ENCODE assay signal across 28 mouse cellular contexts in the genomic region with DNA sequence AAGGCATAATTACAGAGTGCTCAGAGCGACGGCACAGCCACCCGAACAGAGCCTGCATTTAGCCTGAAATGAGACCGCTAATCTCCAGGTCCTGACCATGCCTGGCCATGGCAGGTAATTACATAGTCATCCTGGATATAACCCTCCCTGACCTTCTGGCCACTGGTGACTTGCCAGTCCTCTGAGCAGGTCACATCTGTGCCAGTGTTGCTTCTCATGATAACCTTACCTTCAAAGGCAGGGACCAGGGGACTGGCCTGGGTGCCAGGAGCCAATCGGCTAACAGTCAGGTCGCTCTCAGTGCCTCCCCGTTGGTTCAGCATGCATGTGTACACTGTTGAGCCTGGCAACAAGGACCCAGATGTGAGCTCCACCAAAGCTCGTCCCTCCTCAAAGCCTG. TPM values are rescaled to one million over a fixed set of nuclear protein-coding genes. Genes with fewer than 3 reads are reported as not detected.
DNase-seq lines count a peak whose midpoint lies in the region; ATAC-seq and TF ChIP-seq lines count a peak whose summit lies in the region.
"Had no signal": no experiment of that assay in that cellular context is flagged by ENCODE, and none has a peak within 500 bp of the region (broad histone marks: within the 10 kb centered on the region; RNA-seq: fewer than 3 reads in every experiment).

No protein-coding gene starts in this region.

- H3K4me3 ChIP-seq in heart, embryonic 11.5 days (ENCODE audit: low read depth, low read length), result no peak overlapping the region
- no peak overlapping the region for H3K4me3 ChIP-seq in heart, embryonic 16.5 days (ENCODE audit: low read length)
- no peak overlapping the region for H3K4me3 ChIP-seq in liver, adult 2 months (ENCODE audit: insufficient read depth, low read depth, low read length)
- no peak overlapping the region for H3K4me3 ChIP-seq in liver, embryonic 12.5 days
- H3K4me3 ChIP-seq in stomach, postnatal 0 days (ENCODE audit: low read depth, low read length), result no peak overlapping the region
- H3K4me3 ChIP-seq: gastrocnemius, adult 2 months; hindbrain, embryonic 15.5 days; kidney, embryonic 15.5 days; stomach, embryonic 15.5 days had no signal

- no peak for DNase-seq in heart, postnatal 36 days
- no peak for DNase-seq in heart, adult 9 months (ENCODE audit: low spot score in 2 of 2)
- peak; percentile 96 for DNase-seq in liver, adult 2 months (ENCODE audit: extremely low read depth, low read depth, low spot score)
- DNase-seq in stomach, postnatal 0 days (ENCODE audit: low spot score), result no peak
- DNase-seq in left cerebral cortex, postnatal 4 days, result no peak
- DNase-seq: adrenal gland, postnatal 25 days; B cell, adult 2 months; cerebellum, postnatal 14 days; gastrocnemius, adult 2 months; kidney, adult 18-20 months; kidney, postnatal 25 days; liver; lung, adult 18-20 months; lung, postnatal 36 days; right cerebral cortex, postnatal 25 days; thymus, postnatal 14 days had no signal

- peaks cover 25% of the 10 kb centered on the region for H3K4me1 ChIP-seq in heart, embryonic 11.5 days (ENCODE audit: control insufficient read depth, insufficient read depth, low read length)
- H3K4me1 ChIP-seq in heart, embryonic 16.5 days (ENCODE audit: control insufficient read depth, insufficient read depth, low read length), result peaks cover 21% of the 10 kb centered on the region
- H3K4me1 ChIP-seq in liver, adult 2 months (ENCODE audit: control insufficient read depth, insufficient read depth, low read length), result peaks cover 32% of the 10 kb centered on the region
- H3K4me1 ChIP-seq in liver, embryonic 12.5 days, result no peaks in the 10 kb centered on the region
- H3K4me1 ChIP-seq in stomach, postnatal 0 days (replicated peaks; ENCODE audit: control insufficient read depth, insufficient read depth), result no peaks in the 10 kb centered on the region
- H3K4me1 ChIP-seq: kidney, embryonic 15.5 days; stomach, embryonic 15.5 days had no signal

- no peaks in the 10 kb centered on the region; the same call in 1 of the 2 replicates for H3K27me3 ChIP-seq in heart, embryonic 11.5 days (ENCODE audit: control insufficient read depth, insufficient read depth, low read length)
- H3K27me3 ChIP-seq in heart, embryonic 16.5 days (ENCODE audit: control insufficient read depth, insufficient read depth, low read length), result no peaks in the 10 kb centered on the region
- no peaks in the 10 kb centered on the region for H3K27me3 ChIP-seq in liver, adult 2 months (ENCODE audit: control insufficient read depth, insufficient read depth, low read length)
- no peaks in the 10 kb centered on the region for H3K27me3 ChIP-seq in liver, embryonic 12.5 days (replicated peaks)
- no peaks in the 10 kb centered on the region for H3K27me3 ChIP-seq in stomach, postnatal 0 days (ENCODE audit: control insufficient read depth, insufficient read depth, low read length)
- H3K27me3 ChIP-seq: hindbrain, embryonic 15.5 days; kidney, embryonic 15.5 days; stomach, embryonic 15.5 days had no signal

- no peaks in the 10 kb centered on the region for H3K9me3 ChIP-seq in heart, embryonic 11.5 days (replicated peaks; ENCODE audit: control insufficient read depth, low read length)
- no peaks in the 10 kb centered on the region for H3K9me3 ChIP-seq in heart, embryonic 16.5 days (replicated peaks; ENCODE audit: control insufficient read depth, low read length)
- no peaks in the 10 kb centered on the region for H3K9me3 ChIP-seq in liver, embryonic 12.5 days (replicated peaks)
- no peaks in the 10 kb centered on the region for H3K9me3 ChIP-seq in stomach, postnatal 0 days (ENCODE audit: control insufficient read depth, low read length)
- H3K9me3 ChIP-seq: hindbrain, embryonic 15.5 days; kidney, embryonic 15.5 days; stomach, embryonic 15.5 days had no signal

- no peak overlapping the region for H3K9ac ChIP-seq in heart, embryonic 11.5 days (ENCODE audit: low read depth, low read length)
- no peak overlapping the region for H3K9ac ChIP-seq in heart, embryonic 16.5 days (ENCODE audit: low read length)
- H3K9ac ChIP-seq in liver, adult 2 months (ENCODE audit: low read depth, low read length), result peak overlapping the region; percentile 8
- H3K9ac ChIP-seq in liver, embryonic 12.5 days, result no peak overlapping the region
- no peak overlapping the region for H3K9ac ChIP-seq in stomach, postnatal 0 days (ENCODE audit: low read length)
- H3K9ac ChIP-seq: hindbrain, embryonic 15.5 days; kidney, embryonic 15.5 days; stomach, embryonic 15.5 days had no signal

- no peak for TF ChIP-seq POLR2A in liver, adult 2 months (IDR thresholded peaks at IDR 0.05; ENCODE audit: extremely low read depth, insufficient read depth, low read length)

- TF ChIP-seq EP300 in stomach, postnatal 0 days (optimal IDR thresholded peaks at IDR 0.05), result no peak

- H3K4me2 ChIP-seq in heart, embryonic 11.5 days, result no peak overlapping the region
- no peak overlapping the region for H3K4me2 ChIP-seq in heart, embryonic 16.5 days (ENCODE audit: low read depth, low read length)
- H3K4me2 ChIP-seq in liver, embryonic 12.5 days, result no peak overlapping the region
- H3K4me2 ChIP-seq in stomach, postnatal 0 days (replicated peaks; ENCODE audit: low read depth), result no peak overlapping the region
- H3K4me2 ChIP-seq: hindbrain, embryonic 15.5 days; kidney, embryonic 15.5 days; midbrain, embryonic 11.5 days; stomach, embryonic 15.5 days had no signal

- TF ChIP-seq CTCF in liver, adult 2 months (IDR thresholded peaks at IDR 0.05; ENCODE audit: low read depth, low read length), result no peak
- no peak for TF ChIP-seq CTCF in stomach, postnatal 0 days (IDR thresholded peaks at IDR 0.05; ENCODE audit: low read depth)

- 80% methylated on average over 8 of the region's 8 CpGs for WGBS in heart, embryonic 11.5 days (ENCODE audit: insufficient replicate concordance)
- 67% methylated on average over 8 of the region's 8 CpGs for WGBS in heart, embryonic 16.5 days
- 25% methylated on average over 8 of the region's 8 CpGs for WGBS in liver, adult 2 months
- WGBS in liver, embryonic 12.5 days (ENCODE audit: insufficient replicate concordance), result 79% methylated on average over 8 of the region's 8 CpGs
- 87% methylated on average over 8 of the region's 8 CpGs for WGBS in stomach, postnatal 0 days

- ATAC-seq in heart, embryonic 11.5 days (replicated peaks; ENCODE audit: insufficient number of reproducible peaks, low FRiP score, low TSS enrichment), result no peak
- ATAC-seq in heart, embryonic 16.5 days (replicated peaks; ENCODE audit: extremely low read depth, insufficient read depth, low FRiP score), result no peak
- ATAC-seq in liver, embryonic 12.5 days, result no peak
- 0 out of 2 replicates have a peak, but pooled peaks have one; percentile 18 for ATAC-seq in stomach, postnatal 0 days (ENCODE audit: low FRiP score, low TSS enrichment)
- ATAC-seq: midbrain, embryonic 16.5 days had no signal

- H3K79me2 ChIP-seq in liver, adult 2 months (ENCODE audit: control insufficient read depth, insufficient read depth, low read length), result no peaks in the 10 kb centered on the region

- H3K27ac ChIP-seq in heart, embryonic 11.5 days (ENCODE audit: low read depth, low read length), result peak overlapping the region; percentile 58; the same call in 1 of the 2 replicates
- peak overlapping the region; percentile 72 for H3K27ac ChIP-seq in heart, embryonic 16.5 days (ENCODE audit: low read length)
- H3K27ac ChIP-seq in liver, adult 2 months (replicated peaks; ENCODE audit: insufficient read depth, low read depth, low read length), result peak overlapping the region; percentile 64
- no peak overlapping the region for H3K27ac ChIP-seq in liver, embryonic 12.5 days
- no peak overlapping the region for H3K27ac ChIP-seq in stomach, postnatal 0 days (replicated peaks)
- H3K27ac ChIP-seq: gastrocnemius, adult 2 months; hindbrain, embryonic 15.5 days; kidney, embryonic 15.5 days; stomach, embryonic 15.5 days had no signal

- intact Hi-C loops in heart, postnatal 36 days (cut with DNase I), result no loop called here
- intact Hi-C loops in left cerebral cortex, postnatal 4 days (cut with DNase I), result no loop called here

- no peaks in the 10 kb centered on the region for H3K36me3 ChIP-seq in heart, embryonic 11.5 days (ENCODE audit: control insufficient read depth, insufficient read depth, low read length)
- no peaks in the 10 kb centered on the region for H3K36me3 ChIP-seq in heart, embryonic 16.5 days (ENCODE audit: control insufficient read depth, insufficient read depth)
- H3K36me3 ChIP-seq in liver, adult 2 months (ENCODE audit: control insufficient read depth, insufficient read depth, low read length), result peaks cover 41% of the 10 kb centered on the region
- H3K36me3 ChIP-seq in liver, embryonic 12.5 days, result 0 out of 2 replicates have a peak, but pooled peaks cover 6% of the 10 kb centered on the region
- H3K36me3 ChIP-seq in stomach, postnatal 0 days (ENCODE audit: control insufficient read depth, insufficient read depth, low read length), result peaks cover 3% of the 10 kb centered on the region; the same call in 1 of the 2 replicates
- H3K36me3 ChIP-seq: hindbrain, embryonic 15.5 days had no signal

RNA-seq across cellular contexts. Expression of a gene that starts 29.6 kb away (rescaled TPM):
- polyA plus RNA-seq in heart, embryonic 11.5 days (2014; fragmentation: Nextera tagmentation; extraction: Ambion mirVana), result 12.9 and 15.1 TPM in 2 replicates
- total RNA-seq in heart, postnatal 36 days (2021), result 1 to 10 TPM; 4.8 to 7.1 TPM
- 19.3 and 24.5 TPM in 2 replicates for polyA plus RNA-seq in heart, embryonic 16.5 days (2015; fragmentation: Nextera tagmentation; extraction: Ambion mirVana)
- total RNA-seq in liver, adult 2 months (2014; rRNA removed), result 382 and 424 TPM in 2 replicates
- 768 and 871 TPM in 2 replicates for polyA plus RNA-seq in liver, adult 2 months (2012; rRNA removed)
- 37.6 and 41.5 TPM in 2 replicates for polyA plus RNA-seq in liver, embryonic 12.5 days (2016; fragmentation: Nextera tagmentation; extraction: Ambion mirVana)
- polyA plus RNA-seq in stomach, postnatal 0 days (2015; fragmentation: Nextera tagmentation; extraction: Ambion mirVana), result 7.2 and 8.9 TPM in 2 replicates
- total RNA-seq in left cerebral cortex, postnatal 4 days (2021), result 1 to 10 TPM; 5.2 to 7.3 TPM
- total RNA-seq: hematopoietic stem cell, adult 5-6 weeks; neutrophil, adult 5-6 weeks had no signal

RNA-seq across cellular contexts. Expression of a gene that starts 53.5 kb away (rescaled TPM):
- 0.47 and 0.63 TPM in 2 replicates for polyA plus RNA-seq in heart, embryonic 11.5 days (2014; fragmentation: Nextera tagmentation; extraction: Ambion mirVana)
- 1 to 10 TPM; 1.4 to 2.4 TPM for total RNA-seq in heart, postnatal 36 days (2021)
- 0.72 and 0.80 TPM in 2 replicates for polyA plus RNA-seq in heart, embryonic 16.5 days (2015; fragmentation: Nextera tagmentation; extraction: Ambion mirVana)
- under 0.01 and 0.20 TPM in 2 replicates for total RNA-seq in liver, adult 2 months (2014; rRNA removed)
- polyA plus RNA-seq in liver, adult 2 months (2012; rRNA removed), result not detected in 2 replicates
- 0.05 and 0.12 TPM in 2 replicates for polyA plus RNA-seq in liver, embryonic 12.5 days (2016; fragmentation: Nextera tagmentation; extraction: Ambion mirVana)
- polyA plus RNA-seq in stomach, postnatal 0 days (2015; fragmentation: Nextera tagmentation; extraction: Ambion mirVana), result 0.13 and 0.22 TPM in 2 replicates
- total RNA-seq in left cerebral cortex, postnatal 4 days (2021), result under 1 TPM; 0.30 to 0.58 TPM
- total RNA-seq: gastrocnemius, adult 2 months; hematopoietic stem cell, adult 5-6 weeks; megakaryocyte, adult 5-6 weeks; neutrophil, adult 5-6 weeks had no signal
- polyA plus RNA-seq: forebrain, embryonic 14.5 days had no signal

Comparison
In these comparisons a context has a peak if more than half of its experiments do, and no peak if none do; other contexts are left out.
1. H3K27ac ChIP-seq: peak in heart, embryonic 11.5 days (single experiment), heart, embryonic 16.5 days (single experiment) and liver, adult 2 months (single experiment); none in liver, embryonic 12.5 days (single experiment) and stomach, postnatal 0 days (single experiment).
2. RNA of a gene that starts 29.6 kb away (polyA plus RNA-seq): 768 to 871 TPM in liver, adult 2 months; 37.6 to 41.5 TPM in liver, embryonic 12.5 days, 19.3 to 24.5 TPM in heart, embryonic 16.5 days, 12.9 to 15.1 TPM in heart, embryonic 11.5 days and 7.2 to 8.9 TPM in stomach, postnatal 0 days; every median in the first group is over 10 times any median in the second.